Mouse (Mus musculus) layer of hippocampus, adult 2 months (tissue): Measurements from ENCODE around the gene Gm49369. TPM values are rescaled to one million over a fixed set of nuclear protein-coding genes. Genes with fewer than 3 reads are reported as not detected.

Experiments
- DNase-seq, 2 experiments: peaks; one replicate each; pipeline ENCODE4 v3.0.0; 2022; ENCODE audit warnings: low spot score in 2 of 2
- H3K27ac ChIP-seq: fragments of 200-600 bp; 2 replicates; pipeline ENCODE4 v1.8.1; 2022
- H3K4me3 ChIP-seq: fragments of 200-600 bp; 2 replicates; pipeline ENCODE4 v1.8.1; 2022; ENCODE audit warnings: mild to moderate bottlenecking
- CTCF ChIP-seq: fragments of 200-600 bp; conservative IDR thresholded peaks from 2 replicates; pipeline ENCODE4 v1.8.1; 2022; ENCODE audit warnings: antibody characterized with exemption, mild to moderate bottlenecking, moderate library complexity
- total RNA-seq, 2 experiments: library from RNA; stranded (reverse); gene quantifications; 2 replicates each; pipeline ENCODE4 v1.2.3; 2021

The Gm49369 gene
- total RNA-seq, 2 experiments from 2014 or later, result 4.4 TPM; not detected in 1

DNA sequence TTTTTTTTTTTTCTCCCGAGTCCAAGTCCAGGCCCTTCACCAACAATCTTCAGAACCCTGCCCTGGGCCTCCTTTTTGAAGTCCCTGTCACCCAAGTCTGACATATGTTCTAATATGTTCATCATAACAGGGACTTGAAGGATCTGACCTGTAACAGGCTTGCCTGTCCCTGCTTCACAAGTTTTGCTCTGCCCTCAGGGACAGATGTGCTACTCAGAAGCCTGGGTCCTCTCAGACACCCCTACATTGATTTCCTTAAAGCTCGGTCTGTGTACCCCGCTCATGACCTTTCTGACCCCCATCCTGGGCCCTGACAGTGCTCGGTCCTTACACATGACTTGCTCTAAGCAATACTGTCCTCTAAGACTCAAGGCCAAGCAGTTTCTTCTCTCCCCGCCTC, 9.4 kb downstream of the Gm49369 start:
- Histone ChIP-seq H3K27ac (peak overlapping the region; percentile 91; the same call in 1 of the 2 replicates), H3K4me3 (peak overlapping the region; percentile 60; the same call in 1 of the 2 replicates)
- no peak for TF ChIP-seq CTCF

DNA sequence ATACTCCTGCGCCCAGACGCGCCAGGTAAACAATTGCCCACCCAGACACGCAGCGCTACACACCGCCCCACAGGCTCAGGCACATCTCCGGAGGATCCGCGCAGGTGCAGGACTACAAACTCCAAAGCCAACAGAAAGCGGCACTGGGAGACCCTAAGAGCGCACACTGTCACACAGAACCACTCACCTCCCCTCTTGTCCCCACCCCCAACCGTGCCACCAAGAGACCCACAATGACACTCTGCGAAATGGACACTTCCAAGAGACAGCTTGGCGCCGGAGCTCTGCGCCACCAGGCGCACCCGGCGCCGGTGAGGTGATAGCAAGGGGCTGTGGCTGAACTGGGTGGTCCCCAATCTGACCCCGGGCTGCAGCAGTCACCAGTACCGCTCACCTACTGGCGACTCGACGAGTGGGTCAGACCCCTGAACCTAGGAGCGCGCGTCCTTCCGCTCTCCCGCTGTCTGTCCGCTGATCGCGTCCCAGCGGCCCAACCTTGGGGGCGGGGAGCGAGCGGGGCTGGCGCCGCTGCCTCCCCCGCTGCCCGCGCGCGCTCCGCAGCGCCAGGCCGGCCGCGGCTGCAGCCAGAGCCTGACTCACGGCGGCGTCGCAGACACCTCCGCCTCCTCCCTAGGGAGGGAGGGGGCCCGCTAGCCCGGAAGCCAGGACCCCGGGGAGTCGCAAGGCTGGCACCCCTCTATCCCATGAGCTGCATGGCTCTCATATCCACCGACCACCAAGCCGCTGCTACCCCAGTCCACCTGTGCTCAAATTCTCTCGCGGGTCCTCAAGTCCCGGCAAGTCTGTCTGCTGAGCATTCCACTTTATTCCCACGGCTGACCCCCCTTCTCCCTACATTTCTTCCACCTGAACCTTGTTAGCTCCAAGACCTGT, 10.5 kb downstream of the Gm49369 start:
- DNase-seq, result peak in 1 of 2 experiments; percentile 15
- H3K27ac ChIP-seq, result peak overlapping the region; percentile 91
- peak overlapping the region; percentile 60 for H3K4me3 ChIP-seq
- no peak for TF ChIP-seq CTCF

More for the DNA sequence above, 9.4 kb downstream of the Gm49369 start:
- DNase-seq, result no peak

- H3K27ac ChIP-seq, result peak overlapping the region; percentile 91
- peak; percentile 70 to 86 for DNase-seq
- no peak for TF ChIP-seq CTCF
- peak overlapping the region; percentile 60 for H3K4me3 ChIP-seq
Measured at GRCm38 (mm10) chr7:142371398-142371767, 11.1 kb downstream of the Gm49369 start.

DNA sequence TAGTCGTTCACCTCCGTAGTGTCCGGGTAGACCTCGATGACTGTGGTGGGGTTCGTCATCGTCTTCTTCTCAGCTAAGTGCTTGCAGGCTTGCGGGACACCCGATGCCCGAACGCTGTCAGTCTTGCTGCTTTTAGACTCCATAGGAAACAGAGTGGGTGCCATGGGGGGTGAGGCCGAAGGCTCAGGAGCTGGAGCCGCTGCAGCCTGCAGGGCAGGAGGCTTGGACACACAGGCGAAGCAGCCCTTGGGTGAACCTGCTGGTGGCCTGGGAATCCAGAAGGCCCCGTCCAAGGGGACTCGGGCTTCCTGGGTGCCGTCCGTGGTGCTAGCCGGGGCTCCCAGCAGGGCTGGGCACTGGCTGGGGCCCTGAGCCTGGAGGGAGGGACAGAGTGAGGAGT, 11.5 kb downstream of the Gm49369 start:
- TF ChIP-seq CTCF, result no peak
- no peak for DNase-seq
- H3K27ac ChIP-seq, result peak overlapping the region; percentile 91
- peak overlapping the region; percentile 60 for H3K4me3 ChIP-seq

GRCm38 (mm10) chr7:142369820-142370219, 12.6 kb downstream of the Gm49369 start:
- 0 out of 2 replicates have a peak overlapping the region, but pooled peaks have one; percentile 91 for H3K27ac ChIP-seq
- no peak for DNase-seq
- 0 out of 2 replicates have a peak, but pooled peaks have one; percentile 4 for TF ChIP-seq CTCF
- peak overlapping the region; percentile 20; the same call in 1 of the 2 replicates for H3K4me3 ChIP-seq

- no peak for DNase-seq
- Histone ChIP-seq H3K27ac (no peak overlapping the region), H3K4me3 (no peak overlapping the region)
- no peak for TF ChIP-seq CTCF
Measured at GRCm38 (mm10) chr7:142368856-142369255, 13.6 kb downstream of the Gm49369 start.

DNA sequence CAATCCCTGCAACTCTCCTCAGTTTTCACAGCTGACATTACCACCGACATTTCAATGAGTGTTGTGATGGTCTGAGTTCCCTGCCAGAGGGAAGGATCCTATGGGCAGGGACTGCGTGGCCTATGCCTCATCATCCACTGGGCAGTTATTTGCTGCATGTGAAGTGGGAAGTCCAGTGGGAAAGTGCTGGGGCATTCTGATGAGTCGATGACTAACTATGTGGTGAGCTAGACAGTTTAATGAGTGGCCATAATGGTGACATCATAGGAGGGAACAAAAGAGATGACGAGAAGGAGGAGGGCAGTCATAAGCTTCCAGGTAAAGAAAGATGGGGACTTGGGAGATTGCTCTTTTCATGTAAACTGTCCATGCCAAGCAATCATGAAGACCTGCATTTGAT, 19.4 kb downstream of the Gm49369 start:
- TF ChIP-seq CTCF, result no peak
- Histone ChIP-seq H3K27ac (no peak overlapping the region), H3K4me3 (no peak overlapping the region)
- no peak for DNase-seq

GRCm38 (mm10) chr7:142360743-142361142, 21.7 kb downstream of the Gm49369 start:
- H3K4me3 ChIP-seq, result no peak overlapping the region
- TF ChIP-seq CTCF, result peak; percentile 59
- no peak for DNase-seq
- H3K27ac ChIP-seq, result no peak overlapping the region

DNA sequence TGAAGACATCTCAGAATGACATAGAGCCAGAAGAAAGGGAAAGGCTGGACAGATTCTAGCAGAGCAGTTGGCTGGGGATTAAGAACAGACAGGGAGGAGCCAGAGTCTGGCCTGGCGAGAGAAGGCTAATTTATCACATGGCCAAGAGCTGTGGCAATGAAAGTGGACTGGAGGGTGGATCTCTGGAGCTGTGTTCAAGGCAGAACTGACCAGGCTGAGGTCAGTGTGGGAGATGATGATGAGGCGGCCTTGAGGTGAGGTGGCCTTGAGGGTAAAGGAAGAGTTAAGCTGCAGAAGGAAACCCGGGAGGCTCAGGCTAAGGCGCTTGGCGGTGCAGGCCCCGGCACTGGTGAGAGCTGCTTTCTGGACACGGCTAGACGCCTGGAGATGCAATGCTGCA, 23.3 kb downstream of the Gm49369 start:
- no peak for DNase-seq
- no peak for TF ChIP-seq CTCF
- H3K4me3 ChIP-seq, result no peak overlapping the region
- H3K27ac ChIP-seq, result no peak overlapping the region

GRCm38 (mm10) chr7:142357566-142357965, 24.9 kb downstream of the Gm49369 start:
- no peak for TF ChIP-seq CTCF
- H3K27ac ChIP-seq, result no peak overlapping the region
- H3K4me3 ChIP-seq, result no peak overlapping the region
- DNase-seq, result no peak

DNA sequence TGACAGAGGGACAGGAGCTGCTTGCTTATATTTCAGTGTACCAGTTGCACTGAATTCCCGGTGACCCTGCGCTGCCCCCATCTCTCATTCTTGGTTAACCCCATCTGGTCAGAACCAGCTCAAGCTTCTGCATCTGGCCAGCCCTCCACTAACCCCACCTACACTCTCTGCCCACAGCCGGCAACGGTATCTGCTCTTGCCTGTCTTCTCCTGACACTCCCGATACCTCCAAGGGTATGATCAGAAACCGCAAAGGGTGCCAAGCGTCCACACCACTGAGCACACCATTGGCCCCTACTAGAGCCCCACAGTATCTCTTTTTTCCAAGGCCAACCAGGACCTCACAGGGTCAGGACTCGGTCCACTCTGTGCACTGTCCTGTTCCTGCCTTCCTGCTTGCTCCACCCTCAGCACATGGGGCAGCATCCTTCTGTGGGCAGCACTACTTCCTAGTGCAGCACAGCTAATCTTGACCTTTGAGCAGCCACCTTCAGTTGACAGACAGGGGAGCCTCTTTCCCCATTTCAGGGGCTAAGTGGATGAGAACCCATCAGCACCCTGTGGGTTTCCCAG, 27.7 kb downstream of the Gm49369 start:
- TF ChIP-seq CTCF, result no peak
- no peak for DNase-seq
- H3K4me3 ChIP-seq, result no peak overlapping the region
- H3K27ac ChIP-seq, result no peak overlapping the region

DNA sequence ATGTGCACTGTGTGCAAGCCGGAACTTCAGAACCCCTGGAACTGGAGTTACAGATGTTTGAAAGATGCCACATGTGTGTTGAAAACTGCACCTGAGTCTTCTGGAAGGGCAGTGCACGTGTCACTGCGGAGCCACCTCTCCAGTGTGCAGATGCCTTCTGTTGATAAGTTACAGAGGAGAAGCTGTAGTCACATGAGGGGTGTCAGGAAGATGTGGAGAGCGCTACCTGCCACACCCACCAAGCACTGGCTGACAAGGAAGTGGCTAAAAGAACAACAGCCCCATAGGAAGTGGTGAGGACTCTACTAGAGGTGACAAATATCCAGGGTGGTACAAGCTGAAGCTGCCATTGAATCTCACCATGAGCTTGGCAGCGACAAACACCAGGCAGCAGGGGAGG, 28.6 kb downstream of the Gm49369 start:
- no peak for DNase-seq
- no peak overlapping the region for H3K4me3 ChIP-seq
- no peak for TF ChIP-seq CTCF
- no peak overlapping the region for H3K27ac ChIP-seq

DNA sequence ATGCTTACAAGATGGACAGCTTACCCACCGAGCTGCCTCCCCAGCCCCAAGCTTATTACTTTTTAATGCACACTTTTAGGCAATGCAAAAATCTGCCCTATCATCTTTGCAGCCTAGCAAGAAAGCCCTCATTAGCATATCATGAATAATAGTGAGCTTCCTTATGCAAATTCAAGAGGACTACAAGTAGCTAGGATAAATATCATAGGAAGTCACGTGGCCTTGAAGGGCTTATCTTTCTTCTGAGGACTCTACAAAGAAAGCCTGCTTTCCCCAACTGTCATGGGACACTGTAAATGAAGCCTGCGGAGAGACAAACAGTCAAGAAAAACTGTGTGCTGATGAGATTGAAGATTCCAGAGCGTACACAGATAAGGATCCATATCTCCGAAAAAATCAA, 30.9 kb downstream of the Gm49369 start:
- Histone ChIP-seq H3K4me3 (no peak overlapping the region), H3K27ac (no peak overlapping the region)
- DNase-seq, result no peak
- TF ChIP-seq CTCF, result no peak
